Mouse (Mus musculus) layer of hippocampus, adult 2 months (tissue): ENCODE results near the gene Rhbdf1. TPM values are rescaled to one million over a fixed set of nuclear protein-coding genes. Genes with fewer than 3 reads are reported as not detected.

ENCODE experiments used
- DNase-seq, 2 experiments: peaks; one replicate each; pipeline ENCODE4 v3.0.0; 2022; ENCODE audit warnings: low spot score in 2 of 2
- H3K27ac ChIP-seq: fragments of 200-600 bp; 2 replicates; pipeline ENCODE4 v1.8.1; 2022
- H3K4me3 ChIP-seq: fragments of 200-600 bp; 2 replicates; pipeline ENCODE4 v1.8.1; 2022; ENCODE audit warnings: mild to moderate bottlenecking
- CTCF ChIP-seq: fragments of 200-600 bp; conservative IDR thresholded peaks from 2 replicates; pipeline ENCODE4 v1.8.1; 2022; ENCODE audit warnings: antibody characterized with exemption, mild to moderate bottlenecking, moderate library complexity
- total RNA-seq, 2 experiments: library from RNA; stranded (reverse); gene quantifications; 2 replicates each; pipeline ENCODE4 v1.2.3; 2021

Gene Rhbdf1
- total RNA-seq, 2 experiments from 2014 or later: 13.4 to 13.8 TPM

DNA sequence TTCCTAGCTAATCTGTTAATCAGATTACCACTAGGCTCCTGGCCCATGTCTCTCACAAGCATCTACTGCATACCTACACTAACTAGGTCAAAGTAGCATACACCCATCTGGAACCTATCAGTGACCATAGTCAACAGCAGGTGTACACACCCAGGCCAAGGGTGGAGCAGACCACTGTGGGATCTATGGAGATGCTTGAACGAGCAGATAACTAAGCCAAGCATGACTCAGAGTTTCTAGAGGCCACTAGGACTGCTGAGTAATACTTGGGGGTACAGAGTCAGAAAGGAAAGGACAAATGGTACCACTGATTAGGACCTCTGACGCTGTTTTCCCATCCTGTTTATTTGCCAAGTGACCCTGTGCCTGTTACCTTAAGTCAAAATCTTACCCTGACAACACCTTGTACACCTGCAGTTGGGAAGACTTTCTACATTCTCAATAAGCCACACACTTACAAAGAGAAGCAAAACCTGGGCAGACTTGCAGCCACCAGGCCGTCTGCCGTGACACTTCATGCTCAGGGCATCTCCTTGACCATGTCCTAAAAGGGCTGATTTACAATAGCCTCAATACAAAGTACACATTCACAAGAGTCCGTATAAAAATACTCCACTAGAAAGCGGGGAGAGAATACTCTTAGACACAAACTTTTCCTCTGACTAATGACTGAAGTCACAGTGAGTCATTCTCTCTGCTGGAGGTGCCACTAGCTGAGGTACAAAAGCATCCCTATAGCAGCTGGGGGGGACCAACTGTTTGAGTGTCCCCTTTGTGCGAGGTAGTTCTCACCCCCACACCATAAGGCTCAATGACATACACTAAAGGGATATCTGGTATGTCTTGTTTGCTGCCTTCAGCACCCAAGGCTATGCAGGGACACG, 29.0 kb upstream of the Rhbdf1 start:
- Histone ChIP-seq H3K4me3 (no peak overlapping the region), H3K27ac (no peak overlapping the region)
- DNase-seq: no peak
- TF ChIP-seq CTCF: no peak

DNA sequence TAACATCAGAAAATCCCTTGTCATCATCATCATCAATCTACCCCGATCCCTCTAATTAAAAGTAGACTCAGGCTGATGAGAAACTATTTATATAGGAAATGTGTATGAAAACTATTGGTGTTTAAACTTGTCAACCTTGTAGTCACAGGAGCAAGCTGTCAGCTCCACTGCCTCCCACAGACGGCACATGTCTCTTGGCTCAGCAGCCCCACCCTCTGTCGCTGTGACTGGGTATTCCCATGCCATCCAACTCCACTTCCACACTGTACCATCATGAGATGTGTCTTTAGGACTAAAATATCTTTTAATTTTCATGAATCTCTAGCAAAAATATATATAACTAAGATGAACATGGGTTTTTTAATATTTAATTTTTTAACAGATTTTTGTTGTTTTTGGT, 26.2 kb upstream of the Rhbdf1 start:
- peak in 1 of 2 experiments; percentile 61 for DNase-seq
- peak overlapping the region; percentile 15; the same call in 1 of the 2 replicates for H3K27ac ChIP-seq
- H3K4me3 ChIP-seq: no peak overlapping the region
- no peak; the same call in 1 of the 2 replicates for TF ChIP-seq CTCF

DNA sequence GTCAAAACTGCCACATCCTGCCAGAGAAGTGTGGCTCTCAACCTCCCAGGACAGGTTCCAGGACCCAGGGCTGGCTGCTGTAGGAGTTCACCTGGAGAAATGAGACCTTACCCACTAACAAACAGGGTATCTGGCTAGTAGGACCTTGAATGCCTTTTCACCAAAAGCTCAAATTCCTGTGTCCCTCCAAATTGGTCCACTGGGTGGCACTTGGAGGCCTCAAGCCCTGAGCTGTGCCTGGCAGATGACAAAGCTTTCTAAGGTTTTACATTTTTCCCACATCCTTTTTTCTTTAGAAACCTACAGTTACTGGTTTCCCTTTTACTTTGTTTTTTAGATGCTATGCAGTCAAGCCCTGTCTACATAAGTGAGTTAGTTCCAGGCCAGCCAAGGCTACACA, 25.0 kb upstream of the Rhbdf1 start:
- no peak for DNase-seq
- TF ChIP-seq CTCF: peak; percentile 64
- no peak overlapping the region for H3K27ac ChIP-seq
- no peak overlapping the region for H3K4me3 ChIP-seq

DNA sequence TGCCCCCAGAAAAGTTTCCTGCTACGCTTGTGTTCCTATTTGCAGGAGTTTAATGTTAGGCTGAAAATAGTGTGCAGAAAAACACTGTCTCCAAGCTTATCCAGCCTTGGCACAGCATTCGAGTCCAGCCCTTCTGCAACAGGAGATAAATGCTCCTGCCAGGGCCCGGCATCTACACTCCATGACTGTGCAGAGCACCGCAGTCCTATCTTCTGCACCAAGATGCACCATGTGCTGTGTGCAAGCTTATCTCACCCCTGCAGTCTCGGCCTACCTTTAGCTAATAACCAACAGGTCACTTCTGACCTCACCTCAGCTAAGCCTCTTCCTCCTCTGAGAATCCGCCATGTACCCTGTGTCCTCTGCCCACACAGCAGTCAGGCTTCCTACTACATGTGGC, 23.5 kb upstream of the Rhbdf1 start:
- no peak for DNase-seq
- no peak for TF ChIP-seq CTCF
- no peak overlapping the region for H3K4me3 ChIP-seq
- no peak overlapping the region; the same call in 1 of the 2 replicates for H3K27ac ChIP-seq

DNA sequence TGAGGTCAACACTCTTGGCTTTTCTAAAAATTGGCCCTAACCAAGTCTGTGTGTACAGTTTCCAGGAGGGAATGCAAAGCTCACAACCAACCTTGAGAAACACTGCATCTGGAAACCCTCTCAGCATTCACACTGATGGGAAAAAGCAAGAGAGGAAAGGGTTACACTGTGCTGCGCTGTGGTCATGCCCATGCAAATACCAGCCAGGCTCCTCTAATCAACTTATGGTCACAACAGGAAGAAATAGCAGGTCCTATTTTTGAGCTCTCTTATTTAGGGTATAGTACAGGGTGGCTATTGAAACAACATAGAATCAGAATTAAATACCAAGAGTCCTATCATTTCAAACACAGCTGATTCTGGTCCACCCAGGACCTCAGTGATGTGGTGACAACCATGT, 22.5 kb upstream of the Rhbdf1 start:
- no peak overlapping the region for H3K4me3 ChIP-seq
- peak overlapping the region; percentile 66 for H3K27ac ChIP-seq
- no peak for TF ChIP-seq CTCF
- DNase-seq: no peak

DNA sequence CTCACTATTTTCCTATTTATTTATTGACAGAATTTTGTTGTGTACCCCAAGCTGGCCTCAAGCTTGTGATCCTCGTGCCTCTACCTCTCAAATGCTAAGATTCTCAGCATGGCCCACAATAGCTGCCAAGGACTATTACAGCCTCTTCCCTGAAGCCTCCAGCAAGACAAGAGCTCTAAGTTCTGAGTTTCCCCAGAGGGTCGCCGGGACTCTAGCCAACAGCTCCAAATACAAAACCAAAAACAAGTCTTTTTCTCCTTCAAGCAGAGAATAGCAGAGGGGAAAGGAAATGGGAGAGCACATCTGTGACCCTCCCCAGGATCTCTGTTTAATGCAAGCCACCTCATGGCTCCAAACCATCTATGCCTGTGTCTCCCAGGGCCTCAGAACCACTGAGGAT, 22.0 kb upstream of the Rhbdf1 start:
- no peak for DNase-seq
- H3K27ac ChIP-seq: peak overlapping the region; percentile 66
- no peak overlapping the region for H3K4me3 ChIP-seq
- TF ChIP-seq CTCF: no peak

DNA sequence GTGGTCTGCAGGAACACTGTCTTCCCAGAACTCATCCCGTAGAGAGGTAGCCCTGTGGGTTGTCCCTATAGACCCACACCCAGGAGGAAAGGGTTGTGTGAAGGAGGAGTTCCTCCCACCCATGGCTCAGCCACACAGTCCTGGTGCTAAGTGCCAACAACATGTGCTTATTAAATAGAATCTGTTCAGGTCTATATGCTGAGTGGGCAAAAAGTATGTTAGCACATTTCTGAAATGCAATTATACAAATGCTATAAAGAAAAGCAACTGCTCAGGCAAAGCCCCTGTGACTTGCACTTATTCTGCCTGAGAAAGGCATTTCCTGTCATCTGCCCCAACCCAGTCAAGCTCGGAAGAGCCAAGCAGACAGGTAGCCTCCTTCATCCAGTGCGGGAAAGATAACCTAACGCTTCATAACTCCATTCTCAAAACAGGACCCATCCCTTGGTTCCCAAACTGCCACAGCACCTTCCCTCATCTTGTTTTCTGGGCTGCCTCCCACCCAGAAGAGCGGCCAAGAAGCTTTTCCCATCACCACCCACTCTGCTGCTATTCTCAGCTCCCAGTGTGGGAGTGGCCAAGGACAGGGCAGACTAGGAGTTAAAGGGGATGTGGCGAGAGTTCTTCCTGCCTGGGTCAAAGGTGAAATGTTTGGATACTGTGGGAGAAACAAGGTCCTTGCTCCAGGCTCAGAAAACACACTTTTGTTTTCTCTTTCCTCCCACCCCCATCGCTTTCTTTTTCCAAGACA, 21.3 kb upstream of the Rhbdf1 start:
- H3K27ac ChIP-seq: peak overlapping the region; percentile 66
- DNase-seq: no peak
- no peak for TF ChIP-seq CTCF

DNA sequence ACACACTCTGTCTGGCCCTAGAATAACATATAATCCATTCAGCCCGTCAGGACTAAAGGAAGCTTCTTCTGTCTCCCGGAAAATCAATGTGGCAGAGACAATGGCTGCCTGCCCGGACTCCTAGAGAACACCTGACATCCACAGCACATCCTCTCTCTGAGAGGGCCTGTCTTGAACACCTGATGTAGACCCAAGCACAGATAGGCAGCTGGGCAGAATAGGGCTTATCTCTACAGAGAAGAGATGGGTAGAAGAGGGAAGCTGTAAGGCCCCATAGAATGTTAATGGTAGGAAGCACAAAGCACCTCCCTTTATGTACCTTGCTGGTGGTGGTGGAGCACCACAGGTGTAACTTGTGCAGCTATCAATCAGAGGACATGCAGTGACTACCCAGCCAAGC, 20.1 kb upstream of the Rhbdf1 start:
- TF ChIP-seq CTCF: no peak
- Histone ChIP-seq H3K27ac (no peak overlapping the region; the same call in 1 of the 2 replicates), H3K4me3 (no peak overlapping the region)
- no peak for DNase-seq

More for the DNA sequence above, 21.3 kb upstream of the Rhbdf1 start:
- no peak overlapping the region for H3K4me3 ChIP-seq

DNA sequence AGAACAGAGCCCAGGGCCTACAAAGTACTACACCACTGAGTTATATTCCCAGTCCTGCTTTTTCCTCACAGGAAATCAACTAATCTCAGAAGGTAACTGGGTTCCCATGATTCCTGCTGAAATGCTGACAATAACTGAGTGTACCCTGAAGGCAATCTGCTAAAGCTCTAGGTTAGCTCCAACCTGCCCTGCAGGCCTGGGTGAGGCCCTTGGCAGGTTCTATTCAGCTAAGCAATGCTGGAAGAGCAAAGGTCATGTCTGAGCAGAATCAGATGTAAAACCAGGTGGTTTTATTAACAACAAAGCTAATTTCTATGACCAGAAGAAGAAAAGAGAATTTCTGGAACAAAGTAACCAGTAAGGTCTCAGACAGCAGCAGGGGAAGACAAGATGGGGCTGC, 19.3 kb upstream of the Rhbdf1 start:
- Histone ChIP-seq H3K27ac (no peak overlapping the region), H3K4me3 (no peak overlapping the region)
- TF ChIP-seq CTCF: no peak
- no peak for DNase-seq

DNA sequence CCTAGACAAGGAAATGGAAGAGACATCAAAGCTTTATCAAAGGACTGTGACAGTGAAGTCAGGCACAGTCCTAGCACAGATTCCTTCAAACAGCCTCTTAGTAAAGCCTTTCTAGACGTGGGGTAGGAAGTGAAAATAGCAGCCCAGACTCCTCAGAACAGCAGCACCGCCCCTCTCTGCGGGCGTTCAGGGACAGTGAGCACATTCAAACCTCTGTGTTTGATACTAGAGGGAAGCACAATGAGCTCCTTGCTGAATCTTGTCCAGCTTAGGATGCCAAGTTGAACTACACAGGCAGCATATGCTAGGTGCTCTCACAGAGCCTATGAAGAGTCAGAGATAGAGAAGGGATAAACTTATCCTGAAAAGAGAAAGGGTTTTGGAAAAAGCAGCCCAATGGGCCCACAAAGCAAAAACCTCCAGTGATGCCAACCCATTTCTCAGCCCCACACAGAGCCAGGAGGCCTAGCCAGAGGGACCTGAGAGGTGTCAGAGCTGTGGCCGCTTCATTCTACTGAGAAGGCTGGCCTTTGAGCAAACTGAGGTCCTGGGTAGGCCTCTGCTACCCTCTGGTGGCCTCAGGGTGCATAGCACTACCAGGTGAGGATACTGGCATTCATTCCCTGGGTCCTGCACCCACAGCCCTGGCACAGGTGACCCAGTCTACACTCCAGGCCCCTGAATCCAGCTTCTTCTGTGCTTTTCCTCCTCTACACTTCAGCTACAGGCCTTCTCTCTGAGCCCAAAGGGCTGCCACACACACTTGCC, 16.2 kb upstream of the Rhbdf1 start:
- peak; percentile 100 for TF ChIP-seq CTCF
- Histone ChIP-seq H3K27ac (peak overlapping the region; percentile 82), H3K4me3 (no peak overlapping the region)
- DNase-seq: peak; percentile 59 to 81

DNA sequence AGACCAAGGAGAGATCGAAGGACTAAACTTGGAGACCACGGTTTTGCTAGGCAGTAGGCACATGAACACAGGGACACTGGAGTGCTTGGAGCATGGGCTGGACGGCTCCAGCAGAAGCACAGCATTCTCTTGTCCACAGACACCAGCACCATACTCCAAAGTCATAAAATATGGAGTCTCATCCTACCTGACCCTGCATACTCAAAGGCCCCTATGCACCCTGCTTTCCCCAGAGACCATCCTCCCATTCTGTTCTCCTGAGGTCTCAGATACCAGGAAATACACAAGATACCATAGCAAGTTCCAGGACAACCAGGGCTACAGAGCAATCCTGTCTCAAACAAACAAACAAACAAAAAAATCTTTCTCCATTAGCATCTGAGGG, 15.3 kb upstream of the Rhbdf1 start:
- DNase-seq: no peak
- H3K4me3 ChIP-seq: no peak overlapping the region
- peak overlapping the region; percentile 82 for H3K27ac ChIP-seq
- TF ChIP-seq CTCF: no peak

DNA sequence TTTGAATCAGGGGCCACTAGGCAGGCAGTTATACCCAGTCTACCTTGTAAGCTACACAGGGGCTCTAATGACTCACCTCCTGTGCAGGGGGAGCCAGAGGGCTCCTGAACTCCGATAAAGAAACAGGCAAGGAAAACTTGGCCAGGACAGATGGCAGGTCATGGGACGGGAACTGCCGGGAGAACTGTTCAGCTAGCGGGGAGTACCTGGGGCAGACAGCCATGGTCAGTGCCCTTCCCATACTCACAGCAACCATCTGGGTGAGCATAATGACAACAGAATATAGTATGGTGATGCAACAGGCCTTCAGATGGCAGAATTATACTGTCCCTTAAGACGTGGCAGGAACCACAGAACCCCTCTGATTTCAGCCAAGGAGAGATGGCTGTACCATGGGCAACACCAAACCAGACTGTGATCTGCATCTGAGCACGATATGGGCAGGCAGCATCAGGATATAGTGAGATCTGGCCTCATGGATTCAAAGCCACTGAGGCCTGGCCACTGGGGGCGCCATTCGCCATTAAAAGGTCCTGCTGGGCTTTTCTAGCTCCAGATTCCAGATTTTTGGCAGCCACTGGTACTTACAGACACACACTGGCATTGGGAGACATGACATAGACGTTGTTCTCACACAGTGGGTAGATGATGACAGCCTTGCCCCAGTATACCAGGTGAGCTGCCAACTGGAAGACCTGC, 14.8 kb upstream of the Rhbdf1 start:
- DNase-seq: peak in 1 of 2 experiments; percentile 57
- peak; percentile 86 for TF ChIP-seq CTCF
- H3K4me3 ChIP-seq: no peak overlapping the region
- peak overlapping the region; percentile 82 for H3K27ac ChIP-seq
